Mouse (Mus musculus) megakaryocyte, embryonic 14.5 days (primary cell): ENCODE data around the gene Rhbg.

ENCODE experiments used
- FLI1 ChIP-seq: IDR thresholded peaks from 2 replicates; pipeline ENCODE4 v1.6.1; 2012; ENCODE audit warnings: low read length, inconsistent platforms, mixed read lengths
- GATA1 ChIP-seq: IDR thresholded peaks from 3 replicates; pipeline ENCODE4 v1.6.1; 2012; ENCODE audit warnings: mixed read lengths, low read length, inconsistent platforms, borderline replicate concordance

DNA sequence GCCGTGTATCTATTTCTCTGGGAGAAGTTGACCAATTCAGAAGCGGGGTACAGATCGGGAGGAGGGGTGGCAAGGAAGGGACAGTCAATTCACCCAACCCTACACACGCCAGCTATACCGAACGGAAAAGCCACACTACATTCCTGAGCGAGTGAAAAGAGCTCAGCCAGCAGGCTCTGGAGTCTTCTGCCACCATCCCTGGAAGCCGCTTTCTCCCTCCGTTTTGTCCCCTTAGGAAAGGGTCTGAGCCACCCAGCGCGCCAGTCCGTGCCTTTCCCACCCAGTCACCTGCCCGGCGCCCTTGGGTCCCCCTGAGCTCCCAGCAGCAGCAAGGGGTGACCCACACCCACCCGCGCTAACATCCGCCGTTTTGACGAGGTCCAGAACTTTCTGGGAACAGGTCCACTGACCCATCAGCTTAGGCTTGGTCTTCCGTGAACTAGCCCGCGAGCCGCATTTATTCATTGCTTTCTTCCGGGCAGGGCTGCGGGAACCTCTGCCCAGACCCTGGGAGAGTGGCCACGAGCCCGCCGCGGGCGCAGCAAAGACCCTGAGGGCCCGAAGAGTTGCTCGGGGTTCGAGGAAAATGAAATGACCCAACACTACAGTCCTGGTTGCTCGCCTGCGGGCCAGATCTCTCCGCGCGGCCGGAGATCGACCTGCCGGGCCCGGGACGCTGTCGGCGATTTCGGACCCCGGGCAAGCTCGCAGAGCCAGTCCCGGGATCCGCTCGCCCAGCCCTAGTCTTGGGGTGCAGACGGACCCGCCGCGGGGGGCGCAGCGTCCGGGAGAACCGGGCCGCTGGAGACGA, 54.1 kb downstream of the Rhbg start:
- TF ChIP-seq GATA1 (no peak), FLI1 (no peak)
